Mouse (Mus musculus): ENCODE results near the gene Cst12.

- no peak for TF ChIP-seq CTCF (IDR thresholded peaks at IDR 0.05; ENCODE audit: control insufficient read depth, insufficient read depth, low read length)
- no peak for TF ChIP-seq POLR2A (IDR thresholded peaks at IDR 0.05; ENCODE audit: borderline replicate concordance, control insufficient read depth, low read depth, low read length)
Observed at GRCm38 (mm10) chr2:148763648-148764388, 25.3 kb upstream of the Cst12 start.
